In the genomic region with DNA sequence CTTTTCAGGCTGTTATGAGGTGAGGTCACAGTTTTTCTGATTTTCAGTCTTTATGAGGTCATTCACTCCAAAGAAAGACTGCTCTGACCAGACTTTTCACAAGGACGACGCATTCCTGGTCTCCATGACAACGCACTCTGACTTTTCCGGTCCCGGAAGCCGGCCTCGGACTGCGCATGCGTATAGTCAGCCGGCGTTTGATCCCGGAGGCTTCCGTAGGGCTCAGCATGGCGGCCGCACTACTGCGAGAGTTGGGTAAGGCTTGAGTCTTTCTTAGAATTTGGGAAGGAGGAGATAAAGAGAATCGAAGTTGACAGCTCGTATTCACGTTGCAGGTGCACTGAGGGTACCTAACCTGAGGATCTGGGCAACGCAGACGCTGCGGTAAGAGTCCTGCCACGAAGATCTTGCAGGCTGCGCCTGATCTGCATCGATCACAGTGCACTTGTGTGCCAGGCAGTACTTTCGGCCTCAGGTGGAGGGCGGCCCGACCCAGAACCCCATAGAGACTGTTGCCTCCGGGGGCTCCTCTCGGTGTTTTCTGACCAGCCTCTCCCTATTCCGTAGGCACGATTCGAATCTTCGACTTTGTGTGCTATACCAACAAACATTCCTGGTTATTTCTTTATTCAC, we compare ENCODE assay signal across 8 mouse cellular contexts. TPM values are rescaled to one million over a fixed set of nuclear protein-coding genes. Genes with fewer than 3 reads are reported as not detected.
DNase-seq lines count a peak whose midpoint lies in the region; ATAC-seq and TF ChIP-seq lines count a peak whose summit lies in the region.

Mrpl22 (plus strand) TSS at position 203 of the 633 bp plus-strand sequence.

- peak within 1 kb of the TSS; percentile 72 for H3K27ac ChIP-seq in MEL (ENCODE audit: control insufficient read depth, low read depth, low read length)
- no peak within 1 kb of the TSS for H3K27ac ChIP-seq in cerebellum, adult 2 months (ENCODE audit: insufficient read depth, low read length)
- peak within 1 kb of the TSS; percentile 85 for H3K27ac ChIP-seq in forebrain, postnatal 0 days (ENCODE audit: low read depth, low read length)
- peak within 1 kb of the TSS; percentile 41 for H3K27ac ChIP-seq in lung, embryonic 15.5 days

- no peaks in the 10 kb centered on the region for H3K9me3 ChIP-seq in MEL (replicated peaks; ENCODE audit: insufficient read depth, low read length)
- H3K9me3 ChIP-seq in forebrain, postnatal 0 days (ENCODE audit: low read length), result no peaks in the 10 kb centered on the region
- no peaks in the 10 kb centered on the region for H3K9me3 ChIP-seq in lung, embryonic 15.5 days

- TF ChIP-seq CTCF in MEL (IDR thresholded peaks at IDR 0.05 in 2 of 3, conservative IDR thresholded peaks at IDR 0.05 in 1 of 3; ENCODE audit: control insufficient read depth in 1 of 3, insufficient read depth in 1 of 3, low read depth in 2 of 3, low read length in 3 of 3, poor library complexity in 1 of 3, severe bottlenecking in 1 of 3), result no peak
- TF ChIP-seq CTCF in cerebellum, adult 2 months (IDR thresholded peaks at IDR 0.05; ENCODE audit: borderline replicate concordance, insufficient read depth, low read depth, low read length), result no peak
- no peak for TF ChIP-seq CTCF in forebrain, postnatal 0 days (IDR thresholded peaks at IDR 0.05; ENCODE audit: low read depth)

- ATAC-seq in forebrain, postnatal 0 days, result peak; percentile 81
- peak; percentile 75 for ATAC-seq in lung, embryonic 15.5 days (ENCODE audit: borderline replicate concordance, extremely low read depth, low FRiP score, low TSS enrichment)

- peak within 1 kb of the TSS; percentile 74 for H3K4me2 ChIP-seq in forebrain, postnatal 0 days (ENCODE audit: low read depth)
- H3K4me2 ChIP-seq in lung, embryonic 15.5 days, result peak within 1 kb of the TSS; percentile 61

- WGBS in cerebellum, adult 2 months, result under 1% methylated on average over 34 of the region's 34 CpGs
- WGBS in forebrain, postnatal 0 days, result under 1% methylated on average over 34 of the region's 34 CpGs
- WGBS in lung, embryonic 15.5 days, result under 1% methylated on average over 34 of the region's 34 CpGs

- H3K9ac ChIP-seq in MEL (ENCODE audit: control insufficient read depth, low read depth, low read length, poor library complexity, severe bottlenecking), result peak within 1 kb of the TSS; percentile 81
- peak within 1 kb of the TSS; percentile 81 for H3K9ac ChIP-seq in forebrain, postnatal 0 days
- peak within 1 kb of the TSS; percentile 77 for H3K9ac ChIP-seq in lung, embryonic 15.5 days

- peaks cover 13 to 19% of the 10 kb centered on the region in 2 experiments; a peak in 3 of 4 replicates for H3K36me3 ChIP-seq in MEL (ENCODE audit: control insufficient read depth in 1 of 2, insufficient read depth in 2 of 2, low read length in 2 of 2)
- H3K36me3 ChIP-seq in forebrain, postnatal 0 days (ENCODE audit: insufficient read depth), result peaks cover 28% of the 10 kb centered on the region
- peaks cover 33% of the 10 kb centered on the region for H3K36me3 ChIP-seq in lung, embryonic 15.5 days

- no peaks in the 10 kb centered on the region for H3K27me3 ChIP-seq in MEL (ENCODE audit: control insufficient read depth in 1 of 2, insufficient read depth in 2 of 2, low read length in 2 of 2)
- no peaks in the 10 kb centered on the region for H3K27me3 ChIP-seq in cerebellum, adult 2 months (ENCODE audit: control insufficient read depth, insufficient read depth, low read length)
- no peaks in the 10 kb centered on the region for H3K27me3 ChIP-seq in forebrain, postnatal 0 days (ENCODE audit: insufficient read depth, low read length)
- no peaks in the 10 kb centered on the region for H3K27me3 ChIP-seq in lung, embryonic 15.5 days

- peak in 1 of 2 experiments; percentile 8; a peak in 1 of 4 replicates for TF ChIP-seq EP300 in MEL (IDR thresholded peaks at IDR 0.05; ENCODE audit: low read depth in 1 of 2, low read length in 2 of 2)

- DNase-seq in MEL (ENCODE audit: low read depth, low spot score), result peak; percentile 99
- peak; percentile 94 to 96 for DNase-seq in cerebellum, adult 2 months
- peak; percentile 96 for DNase-seq in forebrain, postnatal 0 days
- DNase-seq in heart, postnatal 4 days, result peak; percentile 98
- peak; percentile 92 to 96 for DNase-seq in layer of hippocampus, adult 8-10 months (ENCODE audit: low spot score in 2 of 2)
- peak; percentile 90 for DNase-seq in ovary, adult 18-20 months (ENCODE audit: low spot score)
- peak; percentile 96 for DNase-seq in thymus, postnatal 0 days (ENCODE audit: low spot score)

- TF ChIP-seq RAD21 in MEL (IDR thresholded peaks at IDR 0.05; ENCODE audit: low read depth, low read length), result no peak

- peaks cover 21% of the 10 kb centered on the region for H3K79me2 ChIP-seq in MEL (ENCODE audit: control insufficient read depth, insufficient read depth, low read length, poor library complexity)

- peak within 1 kb of the TSS; percentile 83 to 95 for H3K4me3 ChIP-seq in MEL (ENCODE audit: control insufficient read depth in 1 of 2, insufficient read depth in 1 of 2, low read depth in 2 of 2, low read length in 2 of 2)
- H3K4me3 ChIP-seq in cerebellum, adult 2 months (replicated peaks; ENCODE audit: insufficient read depth, low read depth, low read length), result peak within 1 kb of the TSS; percentile 80
- peak within 1 kb of the TSS; percentile 79 for H3K4me3 ChIP-seq in forebrain, postnatal 0 days (ENCODE audit: low read depth, low read length)
- H3K4me3 ChIP-seq in lung, embryonic 15.5 days, result peak within 1 kb of the TSS; percentile 85

- peaks cover 4 to 8% of the 10 kb centered on the region in 2 experiments for H3K4me1 ChIP-seq in MEL (ENCODE audit: control insufficient read depth in 1 of 2, insufficient read depth in 2 of 2, low read length in 2 of 2)
- no peaks in the 10 kb centered on the region; the same call in 1 of the 2 replicates for H3K4me1 ChIP-seq in cerebellum, adult 2 months (ENCODE audit: control insufficient read depth, insufficient read depth, low read length)
- H3K4me1 ChIP-seq in forebrain, postnatal 0 days (ENCODE audit: insufficient read depth), result peaks cover 15% of the 10 kb centered on the region; the same call in 1 of the 2 replicates
- H3K4me1 ChIP-seq in lung, embryonic 15.5 days, result peaks cover 22% of the 10 kb centered on the region

- TF ChIP-seq POLR2A in MEL (IDR thresholded peaks at IDR 0.05; ENCODE audit: control insufficient read depth in 1 of 2, insufficient read depth in 1 of 2, low read depth in 1 of 2, low read length in 2 of 2, poor library complexity in 1 of 2), result peak; percentile 67 to 99
- TF ChIP-seq POLR2A in cerebellum, adult 2 months (IDR thresholded peaks at IDR 0.05; ENCODE audit: borderline replicate concordance, insufficient read depth, low read length), result peak; percentile 82; the same call in 1 of the 2 replicates

TF ChIP-seq in MEL, 35 proteins besides CTCF, POLR2A, EP300 and RAD21:
- TF ChIP-seq ETS1 (IDR thresholded peaks at IDR 0.05; ENCODE audit: low read depth, low read length) (peak; percentile 57; the same call in 1 of the 2 replicates), SIN3A (IDR thresholded peaks at IDR 0.05; ENCODE audit: low read length) (peak; percentile 99), NRF1 (IDR thresholded peaks at IDR 0.05; ENCODE audit: insufficient read depth, low read depth, low read length, poor library complexity, severe bottlenecking) (peak; percentile 93), CHD2 (IDR thresholded peaks at IDR 0.05; ENCODE audit: low read length) (peak; percentile 88), NELFE (IDR thresholded peaks at IDR 0.05; ENCODE audit: low read depth, low read length) (peak; percentile 93), POLR2AphosphoS5 (IDR thresholded peaks at IDR 0.05; ENCODE audit: borderline replicate concordance, low read depth, low read length) (no peak), TCF12 (IDR thresholded peaks at IDR 0.05; ENCODE audit: low read depth, low read length) (peak; percentile 81), KAT2A (conservative IDR thresholded peaks at IDR 0.05; ENCODE audit: low read depth, low read length) (peak; percentile 75), TBP (IDR thresholded peaks at IDR 0.05; ENCODE audit: low read depth, low read length) (peak; percentile 91), ELF1 (IDR thresholded peaks at IDR 0.05; ENCODE audit: low read depth, low read length) (peak; percentile 99), USF1 (IDR thresholded peaks at IDR 0.05; ENCODE audit: low read depth, low read length) (0 out of 2 replicates have a peak, but pooled peaks have one; percentile 12), MYC (IDR thresholded peaks at IDR 0.05; ENCODE audit: low read depth, low read length) (peak; percentile 93), MXI1 (IDR thresholded peaks at IDR 0.05; ENCODE audit: low read depth, low read length) (peak; percentile 96), POLR2AphosphoS2 (IDR thresholded peaks at IDR 0.05; ENCODE audit: low read length) (peak; percentile 87), USF2 (IDR thresholded peaks at IDR 0.05; ENCODE audit: borderline replicate concordance in 1 of 2, insufficient read depth in 1 of 2, low read depth in 1 of 2, low read length in 2 of 2) (no peak), BHLHE40 (IDR thresholded peaks at IDR 0.05; ENCODE audit: borderline replicate concordance, low read depth, low read length) (no peak), CHD1 (IDR thresholded peaks at IDR 0.05; ENCODE audit: low read depth, low read length) (no peak), ZMIZ1 (IDR thresholded peaks at IDR 0.05; ENCODE audit: low read depth, low read length) (peak; percentile 76), MAX (IDR thresholded peaks at IDR 0.05; ENCODE audit: low read length) (peak; percentile 77), HCFC1 (IDR thresholded peaks at IDR 0.05; ENCODE audit: low read depth, low read length) (peak; percentile 94), MEF2A (IDR thresholded peaks at IDR 0.05; ENCODE audit: extremely low read depth, insufficient replicate concordance, low read depth, low read length, poor library complexity, severe bottlenecking) (no peak)

RNA-seq across cellular contexts. Expression of gene Mrpl22, which starts in this region (rescaled TPM):
- total RNA-seq in MEL (2012; rRNA removed), result 187 TPM in 2 replicates
- polyA plus RNA-seq in MEL (2012; ENCODE audit: insufficient read depth in 1 of 2, insufficient read length in 2 of 2, low read depth in 1 of 2, low replicate concordance in 2 of 2, missing spikeins in 1 of 2), result 100 to 1,000 TPM in 1 of 2 experiments, not detected in 1; 144 TPM
- 62.0 and 66.5 TPM in 2 replicates for polyA plus RNA-seq in cerebellum, adult 2 months (2012; rRNA removed)
- total RNA-seq in forebrain, postnatal 0 days (2014; rRNA removed), result 39.4 and 70.9 TPM in 2 replicates
- 107 TPM in 2 replicates for polyA plus RNA-seq in forebrain, postnatal 0 days (2015; fragmentation: Nextera tagmentation; extraction: Ambion mirVana)
- 10 to 100 TPM; 50.1 to 54.3 TPM for total RNA-seq in heart, postnatal 4 days (2021)
- 10 to 100 TPM; 30.8 to 33.8 (median 32.8) TPM for total RNA-seq in layer of hippocampus, adult 8-10 months (2022)
- polyA plus RNA-seq in lung, embryonic 15.5 days (2015; fragmentation: Nextera tagmentation; extraction: Ambion mirVana), result 109 and 117 TPM in 2 replicates
- 137 and 139 TPM in 2 replicates for polyA plus RNA-seq in thymus, postnatal 0 days (2015; fragmentation: Nextera tagmentation; extraction: Ambion mirVana)
